Mouse (Mus musculus) ovary, postnatal 14 days (tissue): ENCODE measurements at regions not wholly inside any gene's neighbourhood (a gene's known extent, or its start where the extent isn't known, plus 50 kb on each side); places are given as distances from the start of the nearest gene placed in this dataset.
"Not testable (repeated sequence)": the region's sequence is repeated elsewhere in the genome, so short reads cannot be mapped to it uniquely, and the experiment has no call there.

Source experiments
- DNase-seq: peaks from one replicate; pipeline ENCODE4 v3.0.0; 2022; ENCODE audit warnings: low spot score

GRCm38 (mm10) chr3:9133991-9134390, 475.9 kb downstream of the Zfp704 start:
- no peak for DNase-seq

GRCm38 (mm10) chr3:9132104-9132751, 477.7 kb downstream of the Zfp704 start:
- DNase-seq = no peak

- no peak for DNase-seq
Observed at GRCm38 (mm10) chr3:9131366-9131765, 478.5 kb downstream of the Zfp704 start.

- no peak for DNase-seq
Observed at GRCm38 (mm10) chr3:9128407-9128806, 481.5 kb downstream of the Zfp704 start.

- no peak for DNase-seq
Observed at GRCm38 (mm10) chr3:9123079-9123478, 486.8 kb downstream of the Zfp704 start.

GRCm38 (mm10) chr3:9117913-9118312, 492.0 kb downstream of the Zfp704 start:
- no peak for DNase-seq

GRCm38 (mm10) chr3:9113410-9113809, 496.5 kb downstream of the Zfp704 start:
- no peak for DNase-seq

GRCm38 (mm10) chr3:9110741-9111140, 499.1 kb downstream of the Zfp704 start:
- DNase-seq = no peak

GRCm38 (mm10) chr3:9109991-9110390, 499.9 kb downstream of the Zfp704 start:
- DNase-seq = no peak

GRCm38 (mm10) chr3:9109485-9109884, 500.4 kb downstream of the Zfp704 start:
- DNase-seq = no peak

GRCm38 (mm10) chr3:9107766-9108410, 502.0 kb downstream of the Zfp704 start:
- no peak for DNase-seq

GRCm38 (mm10) chr3:9105191-9105926, 504.5 kb downstream of the Zfp704 start:
- DNase-seq = no peak

- no peak for DNase-seq
Observed at GRCm38 (mm10) chr3:9103456-9103855, 506.4 kb downstream of the Zfp704 start.

GRCm38 (mm10) chr3:9101240-9101639, 508.6 kb downstream of the Zfp704 start:
- no peak for DNase-seq

GRCm38 (mm10) chr3:9100761-9101160, 509.1 kb downstream of the Zfp704 start:
- DNase-seq = no peak

GRCm38 (mm10) chr3:9098441-9098840, 511.4 kb downstream of the Zfp704 start:
- DNase-seq = no peak

- DNase-seq = no peak
Observed at GRCm38 (mm10) chr3:9084134-9084533, 525.8 kb downstream of the Zfp704 start.

GRCm38 (mm10) chr3:9082061-9082460, 527.8 kb downstream of the Zfp704 start:
- DNase-seq = no peak

GRCm38 (mm10) chr3:9078201-9078600, 531.7 kb downstream of the Zfp704 start:
- no peak for DNase-seq

- peak; percentile 58 for DNase-seq
Observed at GRCm38 (mm10) chr3:9076696-9077095, 533.2 kb downstream of the Zfp704 start.

GRCm38 (mm10) chr3:9072471-9072870, 537.4 kb downstream of the Zfp704 start:
- not testable (repeated sequence) for DNase-seq

GRCm38 (mm10) chr3:9067048-9067447, 542.8 kb downstream of the Zfp704 start:
- peak; percentile 81 for DNase-seq

GRCm38 (mm10) chr3:9066374-9066773, 543.5 kb downstream of the Zfp704 start:
- DNase-seq = no peak
